Mouse (Mus musculus) G1E (cell line): Measurements from ENCODE around the gene Hs6st3.

Experiments
- CTCF ChIP-seq: IDR thresholded peaks from 2 replicates; pipeline ENCODE4 v1.5.1; 2012; ENCODE audit warnings: low read depth, low read length, inconsistent platforms, mixed read lengths
- TAL1 ChIP-seq: conservative IDR thresholded peaks from 2 replicates; pipeline ENCODE4 v1.6.1; 2012; ENCODE audit warnings: low read depth, low read length, inconsistent platforms, mixed read lengths

- TF ChIP-seq TAL1: no peak
- no peak for TF ChIP-seq CTCF
These were observed 314.2 kb downstream of the Hs6st3 start for GRCm38 (mm10) chr14:119452382-119452781.
